Mouse (Mus musculus) liver, embryonic 14 days (tissue): ENCODE data around the gene Acyp1. TPM values are rescaled to one million over a fixed set of nuclear protein-coding genes. Genes with fewer than 3 reads are reported as not detected.

ENCODE experiments used
- polyA plus RNA-seq: library from polyadenylated mRNA; depleted of rRNA; stranded (reverse); fragments of >200 nt; gene quantifications from 2 replicates; pipeline ENCODE4 v1.2.3, GENCODE M21; 2012; rRNA removed

The Acyp1 gene
- 25.4 and 28.4 TPM in 2 replicates for polyA plus RNA-seq

GRCm38 (mm10) chr12:85287809-85288485 is at the start of gene Acyp1:
Acyp1 (minus strand) TSS chr12:85288438.

GRCm38 (mm10) chr12:85288486-85289156 is 383 bp upstream of the Acyp1 start, which contains the start of gene Zc2hc1c:
Zc2hc1c (plus strand) TSS chr12:85288591.

GRCm38 (mm10) chr12:85270319-85270718 is 17.9 kb downstream of the Acyp1 start, which contains the start of gene Mlh3:
Mlh3 (minus strand) TSS chr12:85270599.

Other genes with a start within 250 kb of the Acyp1 start
- gene Prox2, start 177.7 kb downstream of the Acyp1 start, polyA plus RNA-seq, result 1.2 and 1.5 TPM in 2 replicates
- gene Dlst, start 177.6 kb downstream of the Acyp1 start, polyA plus RNA-seq, result 75.3 and 82.3 TPM in 2 replicates
- 0.25 and 0.36 TPM in 2 replicates for gene Rps6kl1, start 137.2 kb downstream of the Acyp1 start, polyA plus RNA-seq
- gene Pgf, start 110.6 kb downstream of the Acyp1 start, polyA plus RNA-seq, result 0.22 and 0.31 TPM in 2 replicates
- 45.4 and 47.4 TPM in 2 replicates for gene Eif2b2, start 69.0 kb downstream of the Acyp1 start, polyA plus RNA-seq
- 2.0 TPM in 2 replicates for gene Mlh3, start 17.8 kb downstream of the Acyp1 start, polyA plus RNA-seq
- 0.03 and 0.05 TPM in 2 replicates for gene Zc2hc1c, start 153 bp upstream of the Acyp1 start, polyA plus RNA-seq
- gene Nek9, start 50.9 kb upstream of the Acyp1 start, polyA plus RNA-seq, result 8.3 and 9.8 TPM in 2 replicates
- gene Tmed10, start 86.4 kb upstream of the Acyp1 start, polyA plus RNA-seq, result 62.8 and 72.6 TPM in 2 replicates
- gene Fos, start 185.5 kb upstream of the Acyp1 start, polyA plus RNA-seq, result 0.75 and 0.97 TPM in 2 replicates